Mouse (Mus musculus): ENCODE results near the gene Vapa. TPM values are rescaled to one million over a fixed set of nuclear protein-coding genes. Genes with fewer than 3 reads are reported as not detected.
A peak's percentile ranks its signal among the peaks of the same experiment; 100 is the strongest.

Vapa gene
- 97.4 and 103 TPM in 2 replicates for total RNA-seq (2014; rRNA removed)
- 296 and 298 TPM in 2 replicates for polyA plus RNA-seq (2015; fragmentation: Nextera tagmentation; extraction: Ambion mirVana)

- Histone ChIP-seq H3K27me3 (ENCODE audit: insufficient read depth, low read length) (no peaks in the 10 kb centered on the region), H3K36me3 (ENCODE audit: insufficient read depth, low read length) (no peaks in the 10 kb centered on the region), H3K27ac (peak within 1 kb of the TSS; percentile 100), H3K4me3 (ENCODE audit: low read length) (peak within 1 kb of the TSS; percentile 99), H3K4me1 (ENCODE audit: insufficient read depth, low read length) (peaks cover 9% of the 10 kb centered on the region; the same call in 1 of the 2 replicates), H3K9me3 (ENCODE audit: low read length) (no peaks in the 10 kb centered on the region), H3K9ac (replicated peaks; ENCODE audit: low read length) (peak within 1 kb of the TSS; percentile 99), H3K4me2 (ENCODE audit: low read depth, low read length) (peak within 1 kb of the TSS; percentile 71)
- ATAC-seq: peak; percentile 95
- 2% methylated on average over 81 of the region's 85 CpGs for WGBS
- TF ChIP-seq CTCF (IDR thresholded peaks at IDR 0.05; ENCODE audit: low read depth): no peak
- DNase-seq (ENCODE audit: low spot score): peak; percentile 100
These were observed at the start of gene Vapa for GRCm38 (mm10) chr17:65613463-65614412. Vapa (minus strand) TSS chr17:65613555.

- ATAC-seq (no peak), DNase-seq (ENCODE audit: low spot score) (no peak)
- no peaks in the 10 kb centered on the region for H3K9me3 ChIP-seq (ENCODE audit: low read length)
- H3K36me3 ChIP-seq (ENCODE audit: insufficient read depth, low read length): no peaks in the 10 kb centered on the region
- TF ChIP-seq CTCF (IDR thresholded peaks at IDR 0.05; ENCODE audit: low read depth): no peak
- H3K4me3 ChIP-seq (ENCODE audit: low read length): no peak overlapping the region
- H3K4me2 ChIP-seq (ENCODE audit: low read depth, low read length): no peak overlapping the region
- no peak overlapping the region for H3K27ac ChIP-seq
- H3K4me1 ChIP-seq (ENCODE audit: insufficient read depth, low read length): no peaks in the 10 kb centered on the region
- no peak overlapping the region for H3K9ac ChIP-seq (replicated peaks; ENCODE audit: low read length)
- WGBS: 91% methylated on average over 3 of the region's 3 CpGs
- no peaks in the 10 kb centered on the region for H3K27me3 ChIP-seq (ENCODE audit: insufficient read depth, low read length)
These were observed 49.3 kb upstream of the Vapa start for GRCm38 (mm10) chr17:65662662-65663061.

- H3K9ac ChIP-seq (replicated peaks; ENCODE audit: low read length): no peak overlapping the region
- no peak for TF ChIP-seq CTCF (IDR thresholded peaks at IDR 0.05; ENCODE audit: low read depth)
- no peak overlapping the region for H3K27ac ChIP-seq
- 89% methylated on average over 2 of the region's 2 CpGs for WGBS
- no peaks in the 10 kb centered on the region for H3K9me3 ChIP-seq (ENCODE audit: low read length)
- H3K4me1 ChIP-seq (ENCODE audit: insufficient read depth, low read length): no peaks in the 10 kb centered on the region
- no peaks in the 10 kb centered on the region for H3K27me3 ChIP-seq (ENCODE audit: insufficient read depth, low read length)
- no peak for ATAC-seq
- H3K36me3 ChIP-seq (ENCODE audit: insufficient read depth, low read length): no peaks in the 10 kb centered on the region
- H3K4me3 ChIP-seq (ENCODE audit: low read length): no peak overlapping the region
- no peak for DNase-seq (ENCODE audit: low spot score)
- H3K4me2 ChIP-seq (ENCODE audit: low read depth, low read length): no peak overlapping the region
These were observed 45.1 kb upstream of the Vapa start for GRCm38 (mm10) chr17:65658416-65658815.

- ATAC-seq: no peak
- no peak for DNase-seq (ENCODE audit: low spot score)
- TF ChIP-seq CTCF (IDR thresholded peaks at IDR 0.05; ENCODE audit: low read depth): no peak
- Histone ChIP-seq H3K4me1 (ENCODE audit: insufficient read depth, low read length) (no peaks in the 10 kb centered on the region), H3K27me3 (ENCODE audit: insufficient read depth, low read length) (no peaks in the 10 kb centered on the region), H3K27ac (no peak overlapping the region), H3K4me2 (ENCODE audit: low read depth, low read length) (no peak overlapping the region), H3K36me3 (ENCODE audit: insufficient read depth, low read length) (no peaks in the 10 kb centered on the region), H3K9ac (replicated peaks; ENCODE audit: low read length) (no peak overlapping the region), H3K9me3 (ENCODE audit: low read length) (no peaks in the 10 kb centered on the region), H3K4me3 (ENCODE audit: low read length) (no peak overlapping the region)
- WGBS: 81% methylated on average over 9 of the region's 9 CpGs
These were observed 44.6 kb upstream of the Vapa start for GRCm38 (mm10) chr17:65657958-65658357.

GRCm38 (mm10) chr17:65656731-65657130 is 43.4 kb upstream of the Vapa start:
- WGBS: 94% methylated on average over 6 of the region's 6 CpGs
- H3K9ac ChIP-seq (replicated peaks; ENCODE audit: low read length): no peak overlapping the region
- no peaks in the 10 kb centered on the region for H3K9me3 ChIP-seq (ENCODE audit: low read length)
- H3K36me3 ChIP-seq (ENCODE audit: insufficient read depth, low read length): no peaks in the 10 kb centered on the region
- H3K4me3 ChIP-seq (ENCODE audit: low read length): no peak overlapping the region
- DNase-seq (ENCODE audit: low spot score): no peak
- ATAC-seq: no peak
- H3K4me2 ChIP-seq (ENCODE audit: low read depth, low read length): no peak overlapping the region
- H3K27me3 ChIP-seq (ENCODE audit: insufficient read depth, low read length): no peaks in the 10 kb centered on the region
- H3K4me1 ChIP-seq (ENCODE audit: insufficient read depth, low read length): no peaks in the 10 kb centered on the region
- TF ChIP-seq CTCF (IDR thresholded peaks at IDR 0.05; ENCODE audit: low read depth): no peak
- H3K27ac ChIP-seq: no peak overlapping the region

- no peaks in the 10 kb centered on the region for H3K36me3 ChIP-seq (ENCODE audit: insufficient read depth, low read length)
- no peak for DNase-seq (ENCODE audit: low spot score)
- 80% methylated on average over 8 of the region's 8 CpGs for WGBS
- no peak overlapping the region for H3K4me2 ChIP-seq (ENCODE audit: low read depth, low read length)
- TF ChIP-seq CTCF (IDR thresholded peaks at IDR 0.05; ENCODE audit: low read depth): no peak
- H3K9ac ChIP-seq (replicated peaks; ENCODE audit: low read length): no peak overlapping the region
- no peak for ATAC-seq
- H3K27ac ChIP-seq: no peak overlapping the region
- no peak overlapping the region for H3K4me3 ChIP-seq (ENCODE audit: low read length)
- no peaks in the 10 kb centered on the region for H3K4me1 ChIP-seq (ENCODE audit: insufficient read depth, low read length)
- no peaks in the 10 kb centered on the region for H3K9me3 ChIP-seq (ENCODE audit: low read length)
- H3K27me3 ChIP-seq (ENCODE audit: insufficient read depth, low read length): no peaks in the 10 kb centered on the region
These were observed 42.7 kb upstream of the Vapa start for GRCm38 (mm10) chr17:65656076-65656475.

GRCm38 (mm10) chr17:65655608-65656007 is 42.3 kb upstream of the Vapa start:
- ATAC-seq: no peak
- no peak overlapping the region for H3K4me3 ChIP-seq (ENCODE audit: low read length)
- TF ChIP-seq CTCF (IDR thresholded peaks at IDR 0.05; ENCODE audit: low read depth): no peak

More at GRCm38 (mm10) chr17:65655608-65656007, 42.3 kb upstream of the Vapa start:
- Histone ChIP-seq H3K9me3 (ENCODE audit: low read length) (no peaks in the 10 kb centered on the region), H3K4me1 (ENCODE audit: insufficient read depth, low read length) (no peaks in the 10 kb centered on the region), H3K27ac (no peak overlapping the region), H3K9ac (replicated peaks; ENCODE audit: low read length) (no peak overlapping the region), H3K36me3 (ENCODE audit: insufficient read depth, low read length) (no peaks in the 10 kb centered on the region), H3K27me3 (ENCODE audit: insufficient read depth, low read length) (no peaks in the 10 kb centered on the region), H3K4me2 (ENCODE audit: low read depth, low read length) (no peak overlapping the region)
- no peak for DNase-seq (ENCODE audit: low spot score)
- 58% methylated on average over 4 of the region's 4 CpGs for WGBS
